Mouse (Mus musculus) stomach, postnatal 0 days (tissue): ENCODE results near the gene Chst11. TPM values are rescaled to one million over a fixed set of nuclear protein-coding genes. Genes with fewer than 3 reads are reported as not detected.

Experiments used
- ATAC-seq: fragments of 200-750 bp; cut with Nextera tagmentation; 2 replicates; pipeline ENCODE4 v1.8.0; 2017; ENCODE audit not compliant: low FRiP score, low TSS enrichment
- DNase-seq: peaks from one replicate; pipeline ENCODE4 v3.0.0-alpha.2; 2016; ENCODE audit warnings: low spot score
- H3K27ac ChIP-seq: fragments of 300-500 bp; sonication (generic); replicated peaks from 2 replicates; pipeline ENCODE4 v1.5.1; 2014; ENCODE audit warnings: mild to moderate bottlenecking, control low read depth
- H3K27me3 ChIP-seq: fragments of 300-500 bp; sonication (generic); 2 replicates; pipeline ENCODE4 v1.6.1; 2014; ENCODE audit warnings: low read length; ENCODE audit not compliant: control insufficient read depth, insufficient read depth
- H3K36me3 ChIP-seq: fragments of 300-500 bp; sonication (generic); 2 replicates; pipeline ENCODE4 v1.6.1; 2014; ENCODE audit warnings: low read length, mixed read lengths; ENCODE audit not compliant: control insufficient read depth, insufficient read depth
- H3K4me1 ChIP-seq: fragments of 300-500 bp; sonication (generic); replicated peaks from 2 replicates; pipeline ENCODE4 v1.6.1; 2014; ENCODE audit warnings: antibody characterized with exemption; ENCODE audit not compliant: control insufficient read depth, insufficient read depth
- H3K4me2 ChIP-seq: fragments of 300-500 bp; sonication (generic); replicated peaks from 2 replicates; pipeline ENCODE4 v1.6.1; 2014; ENCODE audit warnings: low read depth, mild to moderate bottlenecking, control low read depth, moderate library complexity
- H3K4me3 ChIP-seq: fragments of 300-500 bp; sonication (generic); 2 replicates; pipeline ENCODE4 v1.5.1; 2014; ENCODE audit warnings: low read depth, low read length, control low read depth
- H3K9ac ChIP-seq: fragments of 300-500 bp; sonication (generic); 2 replicates; pipeline ENCODE4 v1.6.1; 2014; ENCODE audit warnings: mild to moderate bottlenecking, low read length, control low read depth, mixed read lengths
- H3K9me3 ChIP-seq: fragments of 300-500 bp; sonication (generic); 2 replicates; pipeline ENCODE4 v1.6.1; 2016; ENCODE audit warnings: low read length; ENCODE audit not compliant: control insufficient read depth
- CTCF ChIP-seq: IDR thresholded peaks from 2 replicates; pipeline ENCODE4 v1.5.1; 2016; ENCODE audit warnings: antibody characterized with exemption, low read depth, mild to moderate bottlenecking, moderate library complexity
- EP300 ChIP-seq: optimal IDR thresholded peaks from 2 replicates; pipeline ENCODE3; 2016; ENCODE audit warnings: antibody characterized with exemption
- WGBS: fragments of 180-500 bp; shearing (Covaris S2); extraction: QIAGEN DNeasy Blood & Tissue Kit; methylation state at CpG from one replicate; pipeline ENCODE4 v1.1.7; 2014; 5-methylcytosine and 5-hydroxymethylcytosine counted together
- polyA plus RNA-seq: library from polyadenylated mRNA; unstranded; fragments of >200 nt; fragmentation: Nextera tagmentation; extraction: Ambion mirVana; gene quantifications from 2 replicates; pipeline ENCODE4 v1.2.1, GENCODE M21; 2015

Chst11 gene
- polyA plus RNA-seq, 1 experiment from 2014 or later = 0.45 TPM

GRCm38 (mm10) chr10:83098940-83099339 lies 113.6 kb downstream of the Chst11 start:
- Histone ChIP-seq H3K4me2 (no peak overlapping the region), H3K27ac (no peak overlapping the region), H3K9me3 (no peaks in the 10 kb centered on the region), H3K36me3 (no peaks in the 10 kb centered on the region), H3K4me3 (no peak overlapping the region), H3K9ac (no peak overlapping the region), H3K27me3 (no peaks in the 10 kb centered on the region), H3K4me1 (no peaks in the 10 kb centered on the region)
- ATAC-seq = no peak
- TF ChIP-seq CTCF = no peak
- TF ChIP-seq EP300 = no peak
- WGBS = 54% methylated on average over 10 of the region's 10 CpGs
- no peak for DNase-seq

GRCm38 (mm10) chr10:83099669-83100068 lies 114.4 kb downstream of the Chst11 start:
- Histone ChIP-seq H3K27ac (no peak overlapping the region), H3K27me3 (no peaks in the 10 kb centered on the region), H3K4me3 (no peak overlapping the region), H3K9ac (no peak overlapping the region), H3K36me3 (no peaks in the 10 kb centered on the region), H3K9me3 (no peaks in the 10 kb centered on the region), H3K4me2 (no peak overlapping the region), H3K4me1 (no peaks in the 10 kb centered on the region)
- TF ChIP-seq CTCF (peak; percentile 43), EP300 (no peak)
- WGBS = 99% methylated on average over 3 of the region's 3 CpGs
- DNase-seq (no peak), ATAC-seq (no peak)

- no peak for DNase-seq
- TF ChIP-seq EP300 = no peak
- TF ChIP-seq CTCF = no peak
- WGBS = 72% methylated on average over 8 of the region's 8 CpGs
- Histone ChIP-seq H3K9ac (no peak overlapping the region), H3K27me3 (no peaks in the 10 kb centered on the region), H3K4me1 (no peaks in the 10 kb centered on the region), H3K36me3 (no peaks in the 10 kb centered on the region), H3K4me2 (no peak overlapping the region), H3K4me3 (no peak overlapping the region), H3K9me3 (no peaks in the 10 kb centered on the region), H3K27ac (no peak overlapping the region)
- no peak for ATAC-seq
These were observed 115.6 kb downstream of the Chst11 start for GRCm38 (mm10) chr10:83100890-83101289.

GRCm38 (mm10) chr10:83101421-83102207 lies 116.3 kb downstream of the Chst11 start:
- H3K9ac ChIP-seq = no peak overlapping the region
- H3K4me3 ChIP-seq = no peak overlapping the region
- no peak overlapping the region for H3K4me2 ChIP-seq
- TF ChIP-seq CTCF = no peak
- no peak for TF ChIP-seq EP300
- no peaks in the 10 kb centered on the region for H3K36me3 ChIP-seq
- H3K4me1 ChIP-seq = 0 out of 2 replicates have a peak, but pooled peaks cover under 1% of the 10 kb centered on the region
- no peak overlapping the region for H3K27ac ChIP-seq
- H3K9me3 ChIP-seq = no peaks in the 10 kb centered on the region
- WGBS = 87% methylated on average over 9 of the region's 9 CpGs
- peak; percentile 27; the same call in 1 of the 2 replicates for ATAC-seq
- H3K27me3 ChIP-seq = no peaks in the 10 kb centered on the region
- no peak for DNase-seq

- Histone ChIP-seq H3K9ac (no peak overlapping the region), H3K4me2 (no peak overlapping the region), H3K36me3 (no peaks in the 10 kb centered on the region), H3K4me3 (no peak overlapping the region), H3K9me3 (no peaks in the 10 kb centered on the region), H3K4me1 (0 out of 2 replicates have a peak, but pooled peaks cover 5% of the 10 kb centered on the region), H3K27ac (no peak overlapping the region), H3K27me3 (no peaks in the 10 kb centered on the region)
- ATAC-seq (no peak), DNase-seq (no peak)
- TF ChIP-seq EP300 (no peak), CTCF (no peak)
- WGBS = 44% methylated on average over 15 of the region's 15 CpGs
These were observed 117.4 kb downstream of the Chst11 start for GRCm38 (mm10) chr10:83102745-83103144.

- H3K9me3 ChIP-seq = no peaks in the 10 kb centered on the region
- no peaks in the 10 kb centered on the region for H3K27me3 ChIP-seq
- ATAC-seq = no peak
- no peak for DNase-seq
- H3K4me1 ChIP-seq = 0 out of 2 replicates have a peak, but pooled peaks cover 7% of the 10 kb centered on the region
- TF ChIP-seq CTCF (no peak), EP300 (no peak)
- H3K27ac ChIP-seq = no peak overlapping the region
- 96% methylated on average over 8 of the region's 8 CpGs for WGBS
- H3K4me2 ChIP-seq = no peak overlapping the region
- H3K9ac ChIP-seq = no peak overlapping the region
- H3K36me3 ChIP-seq = no peaks in the 10 kb centered on the region
- H3K4me3 ChIP-seq = no peak overlapping the region
These were observed 118.9 kb downstream of the Chst11 start for GRCm38 (mm10) chr10:83104221-83104620.
